Mouse (Mus musculus): ENCODE measurements at regions not wholly inside any gene's neighbourhood (a gene's known extent, or its start where the extent isn't known, plus 50 kb on each side); places are given as distances from the start of the nearest gene placed in this dataset.

DNA sequence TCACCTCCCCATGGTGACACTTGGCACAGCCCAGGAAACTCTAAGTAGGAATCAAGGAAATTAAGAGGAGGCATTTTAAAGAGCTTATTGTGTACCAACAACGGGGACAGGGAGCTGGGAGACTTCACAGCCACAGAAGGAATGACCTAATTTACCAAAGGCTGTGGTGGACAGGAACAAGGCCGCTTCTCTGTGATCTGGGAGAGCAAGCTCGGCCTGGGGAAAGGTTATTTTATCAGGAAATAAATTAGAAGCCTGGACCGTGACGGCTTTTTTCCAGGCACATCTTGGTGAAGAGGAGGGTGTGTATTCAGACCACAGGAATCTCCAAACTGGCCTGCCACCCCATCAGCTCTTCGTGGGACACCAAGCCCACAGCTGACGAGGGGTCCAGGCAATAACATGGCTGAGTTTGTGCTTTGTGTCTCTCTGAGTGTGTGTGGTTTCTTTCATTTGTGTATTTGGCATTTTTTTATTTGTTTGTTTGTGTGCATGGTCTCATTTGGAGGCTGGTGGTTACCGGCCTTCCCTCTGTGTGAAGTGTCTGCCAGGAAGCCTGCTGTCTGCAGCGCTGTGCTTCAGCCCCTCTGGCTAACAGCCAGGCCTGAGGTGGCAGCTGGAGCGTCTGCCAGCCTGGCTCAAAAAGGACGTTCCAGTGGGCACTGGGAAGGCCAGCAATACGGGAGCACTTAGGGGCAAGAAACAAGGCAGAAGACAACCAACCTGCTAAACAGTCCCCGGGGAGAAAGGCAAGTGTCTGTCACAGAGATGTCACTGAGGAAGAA is 2174.6 kb upstream of the Gm7489 start:
- TF ChIP-seq CTCF (IDR thresholded peaks at IDR 0.05; ENCODE audit: control insufficient read depth, insufficient read depth, insufficient read length): no peak
- TF ChIP-seq MAX (IDR thresholded peaks at IDR 0.05): no peak
- no peak for TF ChIP-seq USF1 (IDR thresholded peaks at IDR 0.05; ENCODE audit: low read depth)
- TF ChIP-seq FOSL1 (IDR thresholded peaks at IDR 0.05; ENCODE audit: insufficient read depth, low read length, poor library complexity, severe bottlenecking): no peak
